Mouse (Mus musculus) testis, postnatal 14 days (tissue): Measurements from ENCODE around the gene Arhgef10l.
A peak's percentile ranks its signal among the peaks of the same experiment; 100 is the strongest.

ENCODE experiments used
- DNase-seq: peaks from one replicate; pipeline ENCODE4 v3.0.0; 2021; ENCODE audit warnings: low spot score

Arhgef10l gene

GRCm38 (mm10) chr4:140631276-140631849 lies 34.4 kb downstream of the Arhgef10l start:
- DNase-seq: no peak

GRCm38 (mm10) chr4:140630651-140631241 lies 35.1 kb downstream of the Arhgef10l start:
- DNase-seq: peak; percentile 65

- DNase-seq: no peak
These were observed 35.7 kb downstream of the Arhgef10l start for GRCm38 (mm10) chr4:140630136-140630535.

GRCm38 (mm10) chr4:140628971-140629370 lies 36.8 kb downstream of the Arhgef10l start:
- no peak for DNase-seq

GRCm38 (mm10) chr4:140628412-140628943 lies 37.3 kb downstream of the Arhgef10l start:
- DNase-seq: no peak

GRCm38 (mm10) chr4:140625651-140626525 lies 39.9 kb downstream of the Arhgef10l start:
- DNase-seq: no peak

- DNase-seq: no peak
These were observed 41.2 kb downstream of the Arhgef10l start for GRCm38 (mm10) chr4:140624468-140625176.

- DNase-seq: no peak
These were observed 41.7 kb downstream of the Arhgef10l start for GRCm38 (mm10) chr4:140624087-140624467.

- no peak for DNase-seq
These were observed 43.0 kb downstream of the Arhgef10l start for GRCm38 (mm10) chr4:140622819-140623218.

- no peak for DNase-seq
These were observed 45.3 kb downstream of the Arhgef10l start for GRCm38 (mm10) chr4:140620496-140620895.

- DNase-seq: peak; percentile 37
These were observed 48.1 kb downstream of the Arhgef10l start for GRCm38 (mm10) chr4:140617391-140618385.

- no peak for DNase-seq
These were observed 48.9 kb downstream of the Arhgef10l start for GRCm38 (mm10) chr4:140616894-140617293.

- DNase-seq: no peak
These were observed 49.6 kb downstream of the Arhgef10l start for GRCm38 (mm10) chr4:140616196-140616595.

- no peak for DNase-seq
These were observed 50.0 kb downstream of the Arhgef10l start for GRCm38 (mm10) chr4:140615771-140616170.

GRCm38 (mm10) chr4:140614553-140614952 lies 51.3 kb downstream of the Arhgef10l start:
- DNase-seq: no peak

- DNase-seq: no peak
These were observed 51.7 kb downstream of the Arhgef10l start for GRCm38 (mm10) chr4:140614145-140614544.

- no peak for DNase-seq
These were observed 54.8 kb downstream of the Arhgef10l start for GRCm38 (mm10) chr4:140610841-140611609.

GRCm38 (mm10) chr4:140608228-140608720 lies 57.5 kb downstream of the Arhgef10l start:
- no peak for DNase-seq

GRCm38 (mm10) chr4:140606779-140607178 lies 59.0 kb downstream of the Arhgef10l start:
- DNase-seq: no peak

GRCm38 (mm10) chr4:140606197-140606596 lies 59.6 kb downstream of the Arhgef10l start:
- no peak for DNase-seq
